In genomic region chr13:55190121-55190868, GRCm38 (mm10) we compare ENCODE assay signal across 8 mouse cellular contexts. TPM values are rescaled to one million over a fixed set of nuclear protein-coding genes. Genes with fewer than 3 reads are reported as not detected.
DNase-seq lines count a peak whose midpoint lies in the region; ATAC-seq and TF ChIP-seq lines count a peak whose summit lies in the region.

No protein-coding gene starts in this region.

- ATAC-seq in embryonic facial prominence, embryonic 15.5 days (ENCODE audit: insufficient number of reproducible peaks, low FRiP score, low TSS enrichment, low read depth), result peak; percentile 99
- peak; percentile 100 for ATAC-seq in monocyte, adult 5-6 weeks (replicated peaks; ENCODE audit: insufficient number of reproducible peaks, low FRiP score, low TSS enrichment, poor library complexity, severe bottlenecking)

- TF ChIP-seq CTCF in bone marrow, adult 2 months (IDR thresholded peaks at IDR 0.05; ENCODE audit: control insufficient read depth, insufficient read depth, low read length), result peak; percentile 68

- 2% methylated on average over 34 of the region's 34 CpGs for WGBS in bone marrow, adult 2 months
- 2% methylated on average over 34 of the region's 34 CpGs for WGBS in embryonic facial prominence, embryonic 15.5 days

- no peaks in the 10 kb centered on the region for H3K9me3 ChIP-seq in embryonic facial prominence, embryonic 15.5 days (replicated peaks)

- no peaks in the 10 kb centered on the region for H3K4me1 ChIP-seq in bone marrow, adult 2 months (ENCODE audit: control insufficient read depth, insufficient read depth, low read length)
- peaks cover 12% of the 10 kb centered on the region for H3K4me1 ChIP-seq in embryonic facial prominence, embryonic 15.5 days

- no peaks in the 10 kb centered on the region for H3K36me3 ChIP-seq in embryonic facial prominence, embryonic 15.5 days

- no peaks in the 10 kb centered on the region for H3K27me3 ChIP-seq in embryonic facial prominence, embryonic 15.5 days

- H3K9ac ChIP-seq in embryonic facial prominence, embryonic 15.5 days, result peak overlapping the region; percentile 39

- H3K27ac ChIP-seq in bone marrow, adult 2 months (ENCODE audit: control insufficient read depth, insufficient read depth, low read depth, low read length, poor library complexity), result peak overlapping the region; percentile 28; the same call in 1 of the 2 replicates
- H3K27ac ChIP-seq in embryonic facial prominence, embryonic 15.5 days (replicated peaks), result peak overlapping the region; percentile 92

- H3K4me2 ChIP-seq in embryonic facial prominence, embryonic 15.5 days (replicated peaks), result peak overlapping the region; percentile 66

- peak; percentile 62; the same call in 1 of the 2 replicates for TF ChIP-seq POLR2A in bone marrow, adult 2 months (IDR thresholded peaks at IDR 0.05; ENCODE audit: borderline replicate concordance, control insufficient read depth, low read depth, low read length)

- peak overlapping the region; percentile 82 for H3K4me3 ChIP-seq in bone marrow, adult 2 months (replicated peaks; ENCODE audit: control insufficient read depth, low read depth, low read length)
- H3K4me3 ChIP-seq in embryonic facial prominence, embryonic 15.5 days (replicated peaks), result peak overlapping the region; percentile 51

- DNase-seq in A20 (ENCODE audit: low read depth, low spot score) (peak; percentile 96), liver (peak; percentile 96)
- DNase-seq in heart, adult 8-10 months (ENCODE audit: low spot score), result peak; percentile 94
- peak; percentile 99 for DNase-seq in kidney, adult 9 months
- DNase-seq in spleen, postnatal 4 days (ENCODE audit: low spot score in 2 of 2), result peak; percentile 93 to 95

RNA-seq across cellular contexts. Expression of gene Nsd1, which starts 19.3 kb away (rescaled TPM):
- polyA plus RNA-seq in bone marrow, adult 2 months (2011; ENCODE audit: insufficient read depth, insufficient read length, low replicate concordance, missing spikeins), result 20.1 and 45.9 TPM in 2 replicates
- 54.0 and 56.0 TPM in 2 replicates for polyA plus RNA-seq in embryonic facial prominence, embryonic 15.5 days (2015; fragmentation: Nextera tagmentation; extraction: Ambion mirVana)
- 10 to 100 TPM; 47.2 to 55.1 (median 51.9) TPM for total RNA-seq in heart, adult 8-10 months (2022)
- total RNA-seq in monocyte, adult 5-6 weeks (2017), result 102 to 173 TPM (median 158 TPM) in 3 replicates

RNA-seq across cellular contexts. Expression of gene Fgfr4, which starts 37.9 kb away (rescaled TPM):
- not detected in 2 replicates for polyA plus RNA-seq in bone marrow, adult 2 months (2011; ENCODE audit: insufficient read depth, insufficient read length, low replicate concordance, missing spikeins)
- polyA plus RNA-seq in embryonic facial prominence, embryonic 15.5 days (2015; fragmentation: Nextera tagmentation; extraction: Ambion mirVana), result 12.7 and 14.6 TPM in 2 replicates
- under 1 TPM in 3 of 4 experiments, not detected in 1; 0.16 to 0.29 (median 0.28) TPM for total RNA-seq in heart, adult 8-10 months (2022)
- total RNA-seq in monocyte, adult 5-6 weeks (2017), result not detected in 3 replicates

RNA-seq across cellular contexts. Expression of gene Gm17617, which starts 56.9 kb away (rescaled TPM):
- polyA plus RNA-seq in bone marrow, adult 2 months (2011; ENCODE audit: insufficient read depth, insufficient read length, low replicate concordance, missing spikeins), result not detected in 2 replicates
- not detected in 2 replicates for polyA plus RNA-seq in embryonic facial prominence, embryonic 15.5 days (2015; fragmentation: Nextera tagmentation; extraction: Ambion mirVana)
- not detected for total RNA-seq in heart, adult 8-10 months (2022)
- total RNA-seq in monocyte, adult 5-6 weeks (2017), result not detected in 3 replicates

Comparison
In these comparisons a context has a peak if more than half of its experiments do, and no peak if none do; other contexts are left out.
1. Peak in every context shown above with its lines: DNase-seq, ATAC-seq, H3K4me3 ChIP-seq and H3K27ac ChIP-seq.